In the genomic region with DNA sequence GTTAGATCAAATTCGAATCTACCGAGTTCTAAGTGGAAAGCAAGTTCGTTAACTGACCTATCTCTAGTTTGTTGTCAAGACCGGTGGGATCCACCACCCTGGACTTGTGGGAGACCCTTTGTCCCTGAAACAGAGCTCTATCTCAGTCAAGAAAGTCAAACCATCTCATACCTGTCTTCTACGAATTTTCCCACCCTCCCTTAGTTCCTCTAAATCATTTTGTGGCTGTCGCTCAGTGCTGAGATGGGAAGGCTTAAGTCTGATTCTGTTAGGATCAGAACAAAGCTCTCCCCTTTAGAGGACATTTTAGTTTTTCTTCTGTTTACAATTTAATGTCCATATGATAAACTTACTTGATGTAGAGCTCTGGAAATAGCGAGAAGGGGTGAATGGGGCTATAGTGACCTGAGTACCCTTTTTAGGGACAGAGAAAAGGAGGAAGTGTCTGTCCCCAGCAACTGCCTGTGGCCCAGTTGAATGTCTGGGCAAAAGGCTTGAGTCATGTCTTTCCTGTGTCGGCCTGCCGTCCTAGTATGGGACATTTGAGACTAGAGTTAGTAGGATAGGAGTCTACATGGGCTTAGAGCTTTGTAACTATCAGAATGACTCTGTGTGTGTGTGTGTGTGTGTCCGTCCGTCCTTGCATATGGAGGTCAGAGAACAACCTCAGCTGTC, we compare ENCODE assay signal across 9 mouse cellular contexts. TPM values are rescaled to one million over a fixed set of nuclear protein-coding genes. Genes with fewer than 3 reads are reported as not detected.
DNase-seq lines count a peak whose midpoint lies in the region; ATAC-seq and TF ChIP-seq lines count a peak whose summit lies in the region.
"Had no signal": no experiment of that assay in that cellular context is flagged by ENCODE, and none has a peak within 500 bp of the region (broad histone marks: within the 10 kb centered on the region; RNA-seq: fewer than 3 reads in every experiment).

No protein-coding gene starts in this region.

- ATAC-seq in hindbrain, embryonic 16.5 days = no peak
- ATAC-seq in midbrain, embryonic 16.5 days = no peak
- ATAC-seq: Patski had no signal

- TF ChIP-seq CTCF in cortical plate, adult 2 months (IDR thresholded peaks at IDR 0.05; ENCODE audit: extremely low read depth, insufficient read depth, low read length) = no peak

- H3K27me3 ChIP-seq in hindbrain, embryonic 16.5 days (replicated peaks; ENCODE audit: control insufficient read depth, insufficient read depth, low read length) = no peaks in the 10 kb centered on the region
- no peaks in the 10 kb centered on the region for H3K27me3 ChIP-seq in midbrain, embryonic 16.5 days (ENCODE audit: control insufficient read depth, insufficient read depth, low read depth, low read length)
- H3K27me3 ChIP-seq: Patski had no signal

- no peaks in the 10 kb centered on the region for H3K9me3 ChIP-seq in hindbrain, embryonic 16.5 days (ENCODE audit: control insufficient read depth, low read length)
- no peaks in the 10 kb centered on the region for H3K9me3 ChIP-seq in midbrain, embryonic 16.5 days (replicated peaks; ENCODE audit: control insufficient read depth, low read length, poor library complexity, severe bottlenecking)

- TF ChIP-seq POLR2A in cortical plate, adult 2 months (IDR thresholded peaks at IDR 0.05; ENCODE audit: extremely low read depth, insufficient read depth, low read length) = no peak

- H3K27ac ChIP-seq in cortical plate, adult 2 months (ENCODE audit: insufficient read depth, low read length) = 0 out of 2 replicates have a peak overlapping the region, but pooled peaks have one; percentile 21
- peak overlapping the region; percentile 96 for H3K27ac ChIP-seq in hindbrain, embryonic 16.5 days (ENCODE audit: low read depth, low read length)
- H3K27ac ChIP-seq in midbrain, embryonic 16.5 days (ENCODE audit: low read length) = peak overlapping the region; percentile 95

- peak overlapping the region; percentile 70 for H3K4me3 ChIP-seq in cortical plate, adult 2 months (ENCODE audit: insufficient read depth, low read length)
- H3K4me3 ChIP-seq in hindbrain, embryonic 16.5 days (ENCODE audit: low read length) = peak overlapping the region; percentile 87
- H3K4me3 ChIP-seq in midbrain, embryonic 16.5 days (ENCODE audit: low read depth, low read length) = peak overlapping the region; percentile 83

- H3K9ac ChIP-seq in hindbrain, embryonic 16.5 days (ENCODE audit: low read depth, low read length) = peak overlapping the region; percentile 91
- H3K9ac ChIP-seq in midbrain, embryonic 16.5 days (ENCODE audit: low read depth, low read length) = peak overlapping the region; percentile 79

- 59% methylated on average over 11 of the region's 11 CpGs for WGBS in hindbrain, embryonic 16.5 days
- WGBS in midbrain, embryonic 16.5 days = 60% methylated on average over 11 of the region's 11 CpGs

- DNase-seq in layer of hippocampus, adult 11-12 months (ENCODE audit: low spot score) = peak; percentile 29
- DNase-seq in layer of hippocampus, postnatal 10 days (ENCODE audit: low spot score in 2 of 2) = no peak
- no peak for DNase-seq in right cerebral cortex, postnatal 4 days
- no peak for DNase-seq in kidney, adult 11 months
- no peak for DNase-seq in adrenal gland, adult (ENCODE audit: inconsistent age in 2 of 2, low spot score in 1 of 2)

- H3K4me1 ChIP-seq in cortical plate, adult 2 months (ENCODE audit: control insufficient read depth, insufficient read depth, low read length) = peaks cover 12% of the 10 kb centered on the region
- H3K4me1 ChIP-seq in hindbrain, embryonic 16.5 days (ENCODE audit: control insufficient read depth, insufficient read depth, low read depth, low read length) = peaks cover 25% of the 10 kb centered on the region
- peaks cover 30% of the 10 kb centered on the region for H3K4me1 ChIP-seq in midbrain, embryonic 16.5 days (ENCODE audit: control insufficient read depth, insufficient read depth, low read length)

- no peaks in the 10 kb centered on the region for H3K36me3 ChIP-seq in hindbrain, embryonic 16.5 days (ENCODE audit: control insufficient read depth, insufficient read depth, low read length)
- H3K36me3 ChIP-seq in midbrain, embryonic 16.5 days (ENCODE audit: control insufficient read depth, insufficient read depth, low read length) = no peaks in the 10 kb centered on the region

- H3K4me2 ChIP-seq in hindbrain, embryonic 16.5 days (ENCODE audit: low read length) = peak overlapping the region; percentile 80
- H3K4me2 ChIP-seq in midbrain, embryonic 16.5 days (ENCODE audit: low read length) = peak overlapping the region; percentile 65

RNA-seq across cellular contexts. Expression of a gene that starts 2.2 kb away (rescaled TPM):
- 10 to 100 TPM; 45.2 to 51.6 TPM for total RNA-seq in layer of hippocampus, postnatal 10 days (2021)
- 32.9 TPM in 2 replicates for polyA plus RNA-seq in cortical plate, adult 2 months (2012; rRNA removed)
- 13.1 and 13.3 TPM in 2 replicates for polyA plus RNA-seq in hindbrain, embryonic 16.5 days (2015; fragmentation: Nextera tagmentation; extraction: Ambion mirVana)
- 16.0 and 16.3 TPM in 2 replicates for polyA plus RNA-seq in midbrain, embryonic 16.5 days (2015; fragmentation: Nextera tagmentation; extraction: Ambion mirVana)

Comparison
In these comparisons a context has a peak if more than half of its experiments do, and no peak if none do; other contexts are left out.
1. H3K27ac ChIP-seq: peak in every context shown above with its lines; median percentile 96 in hindbrain, embryonic 16.5 days; 95 in midbrain, embryonic 16.5 days; 21 in cortical plate, adult 2 months.